Mouse (Mus musculus) neural tube, embryonic 15.5 days (tissue): ENCODE results near the gene Mlkl. TPM values are rescaled to one million over a fixed set of nuclear protein-coding genes. Genes with fewer than 3 reads are reported as not detected.
"Not testable (repeated sequence)": the region's sequence is repeated elsewhere in the genome, so short reads cannot be mapped to it uniquely, and the experiment has no call there.

Source experiments
- ATAC-seq: fragments of 200-750 bp; cut with Nextera tagmentation; 2 replicates; pipeline ENCODE4 v1.8.0; 2017; ENCODE audit warnings: mild to moderate bottlenecking, moderate TSS enrichment, moderate library complexity; ENCODE audit not compliant: low FRiP score
- H3K27ac ChIP-seq: fragments of 300-500 bp; sonication (generic); replicated peaks from 2 replicates; pipeline ENCODE4 v1.5.1; 2015; ENCODE audit warnings: mild to moderate bottlenecking, inconsistent platforms
- H3K27me3 ChIP-seq: fragments of 300-500 bp; sonication (generic); replicated peaks from 2 replicates; pipeline ENCODE4 v1.6.1; 2015; ENCODE audit warnings: inconsistent platforms
- H3K36me3 ChIP-seq: fragments of 300-500 bp; sonication (generic); 2 replicates; pipeline ENCODE4 v1.6.1; 2015; ENCODE audit warnings: inconsistent platforms
- H3K4me1 ChIP-seq: fragments of 300-500 bp; sonication (generic); 2 replicates; pipeline ENCODE4 v1.6.1; 2015; ENCODE audit warnings: inconsistent platforms
- H3K4me2 ChIP-seq: fragments of 300-500 bp; sonication (generic); 2 replicates; pipeline ENCODE4 v1.6.1; 2015; ENCODE audit warnings: inconsistent platforms, mild to moderate bottlenecking, moderate library complexity
- H3K4me3 ChIP-seq: fragments of 300-500 bp; sonication (generic); replicated peaks from 2 replicates; pipeline ENCODE4 v1.5.1; 2015; ENCODE audit warnings: mild to moderate bottlenecking, inconsistent platforms
- H3K9ac ChIP-seq: fragments of 300-500 bp; sonication (generic); replicated peaks from 2 replicates; pipeline ENCODE4 v1.6.1; 2015; ENCODE audit warnings: mild to moderate bottlenecking, inconsistent platforms
- H3K9me3 ChIP-seq: fragments of 300-500 bp; sonication (generic); replicated peaks from 2 replicates; pipeline ENCODE4 v1.6.1; 2016; ENCODE audit warnings: inconsistent platforms
- WGBS: fragments of 180-500 bp; shearing (Covaris S2); methylation state at CpG from one replicate; pipeline ENCODE4 v1.1.7; 2015; ENCODE audit warnings: mixed read lengths; 5-methylcytosine and 5-hydroxymethylcytosine counted together
- polyA plus RNA-seq: library from polyadenylated mRNA; unstranded; fragments of >200 nt; fragmentation: Nextera tagmentation; extraction: Ambion mirVana; gene quantifications from 2 replicates; pipeline ENCODE4 v1.2.1, GENCODE M21; 2015

Mlkl gene
- polyA plus RNA-seq, 1 experiment from 2014 or later, result 0.29 TPM

- ATAC-seq, result no peak
- Histone ChIP-seq H3K4me1 (no peaks in the 10 kb centered on the region), H3K27me3 (no peaks in the 10 kb centered on the region), H3K36me3 (peaks cover 72% of the 10 kb centered on the region), H3K27ac (no peak overlapping the region), H3K9me3 (no peaks in the 10 kb centered on the region), H3K4me2 (no peak overlapping the region), H3K9ac (no peak overlapping the region), H3K4me3 (no peak overlapping the region)
- 92% methylated on average over 4 of the region's 4 CpGs for WGBS
These were observed 52.4 kb downstream of the Mlkl start for GRCm38 (mm10) chr8:111285603-111286002.

- Histone ChIP-seq H3K4me1 (no peaks in the 10 kb centered on the region), H3K27me3 (no peaks in the 10 kb centered on the region), H3K4me3 (no peak overlapping the region), H3K4me2 (no peak overlapping the region), H3K9me3 (no peaks in the 10 kb centered on the region), H3K9ac (no peak overlapping the region), H3K36me3 (peaks cover 74% of the 10 kb centered on the region), H3K27ac (no peak overlapping the region)
- WGBS, result 92% methylated on average over 3 of the region's 3 CpGs
- no peak for ATAC-seq
These were observed 55.9 kb downstream of the Mlkl start for GRCm38 (mm10) chr8:111282093-111282492.

- Histone ChIP-seq H3K4me3 (no peak overlapping the region), H3K27ac (no peak overlapping the region), H3K36me3 (peaks cover 4% of the 10 kb centered on the region), H3K9me3 (no peaks in the 10 kb centered on the region), H3K4me2 (no peak overlapping the region), H3K4me1 (no peaks in the 10 kb centered on the region), H3K27me3 (no peaks in the 10 kb centered on the region), H3K9ac (no peak overlapping the region)
- 76% methylated on average over 2 of the region's 2 CpGs for WGBS
- ATAC-seq, result no peak
These were observed 69.7 kb downstream of the Mlkl start for GRCm38 (mm10) chr8:111268277-111268676.

GRCm38 (mm10) chr8:111266161-111266560, 71.8 kb downstream of the Mlkl start:
- H3K36me3 ChIP-seq, ATAC-seq, H3K27ac ChIP-seq, H3K9me3 ChIP-seq, H3K27me3 ChIP-seq, H3K4me3 ChIP-seq, H3K4me1 ChIP-seq, H3K4me2 ChIP-seq, H3K9ac ChIP-seq: not testable (repeated sequence)
- 72% methylated on average over 7 of the region's 7 CpGs for WGBS

- H3K36me3 ChIP-seq, result no peaks in the 10 kb centered on the region
- H3K9me3 ChIP-seq, result no peaks in the 10 kb centered on the region
- H3K4me2 ChIP-seq, result no peak overlapping the region
- no peak overlapping the region for H3K27ac ChIP-seq
- WGBS, result 73% methylated on average over 2 of the region's 2 CpGs
- no peak overlapping the region for H3K9ac ChIP-seq
- no peaks in the 10 kb centered on the region for H3K27me3 ChIP-seq
- ATAC-seq, result no peak
- peaks cover 2% of the 10 kb centered on the region; the same call in 1 of the 2 replicates for H3K4me1 ChIP-seq
- no peak overlapping the region for H3K4me3 ChIP-seq
These were observed 73.2 kb downstream of the Mlkl start for GRCm38 (mm10) chr8:111264693-111265220.

GRCm38 (mm10) chr8:111261981-111262381, 76.0 kb downstream of the Mlkl start:
- Histone ChIP-seq H3K9ac (no peak overlapping the region), H3K27ac (no peak overlapping the region), H3K36me3 (no peaks in the 10 kb centered on the region), H3K4me1 (peaks cover 16% of the 10 kb centered on the region), H3K27me3 (no peaks in the 10 kb centered on the region), H3K9me3 (no peaks in the 10 kb centered on the region), H3K4me3 (no peak overlapping the region), H3K4me2 (no peak overlapping the region)
- no peak for ATAC-seq
- WGBS, result 83% methylated on average over 4 of the region's 4 CpGs

Other genes starting within 250 kb of the Mlkl start
- gene Clec18a, start 245.8 kb downstream of the Mlkl start, polyA plus RNA-seq, result 0.31 and 0.65 TPM in 2 replicates
- gene Pdpr, start 243.5 kb downstream of the Mlkl start, polyA plus RNA-seq, result 10.3 and 10.5 TPM in 2 replicates
- gene Glg1, start 79.0 kb downstream of the Mlkl start, polyA plus RNA-seq, result 61.0 and 63.6 TPM in 2 replicates
- 18.9 and 28.6 TPM in 2 replicates for gene Rfwd3, start 38.0 kb downstream of the Mlkl start, polyA plus RNA-seq
- gene Fa2h, start 55.6 kb upstream of the Mlkl start, polyA plus RNA-seq, result 0.69 and 0.86 TPM in 2 replicates
- 8.0 and 8.1 TPM in 2 replicates for gene Wdr59, start 183.9 kb upstream of the Mlkl start, polyA plus RNA-seq
- 80.3 and 93.3 TPM in 2 replicates for gene Znrf1, start 197.9 kb upstream of the Mlkl start, polyA plus RNA-seq